Mouse (Mus musculus) left cerebral cortex, postnatal 14 days (tissue): Measurements from ENCODE around the gene Acap1. TPM values are rescaled to one million over a fixed set of nuclear protein-coding genes. Genes with fewer than 3 reads are reported as not detected.

Experiments
- DNase-seq, 2 experiments: peaks; one replicate each; pipeline ENCODE4 v3.0.0; 2021 to 2022; ENCODE audit warnings: low spot score in 2 of 2, mixed read lengths in 1 of 2
- intact Hi-C: fragments of 180-260 bp; cut with DNase I; formaldehyde crosslinking; loops from one replicate; pipeline ENCODE4 v1.15.1; 2025
- total RNA-seq, 2 experiments: library from RNA; stranded (reverse); gene quantifications; 2 replicates each; pipeline ENCODE4 v1.2.3; 2021

Acap1 gene
- total RNA-seq, 2 experiments from 2014 or later, result not detected

DNA sequence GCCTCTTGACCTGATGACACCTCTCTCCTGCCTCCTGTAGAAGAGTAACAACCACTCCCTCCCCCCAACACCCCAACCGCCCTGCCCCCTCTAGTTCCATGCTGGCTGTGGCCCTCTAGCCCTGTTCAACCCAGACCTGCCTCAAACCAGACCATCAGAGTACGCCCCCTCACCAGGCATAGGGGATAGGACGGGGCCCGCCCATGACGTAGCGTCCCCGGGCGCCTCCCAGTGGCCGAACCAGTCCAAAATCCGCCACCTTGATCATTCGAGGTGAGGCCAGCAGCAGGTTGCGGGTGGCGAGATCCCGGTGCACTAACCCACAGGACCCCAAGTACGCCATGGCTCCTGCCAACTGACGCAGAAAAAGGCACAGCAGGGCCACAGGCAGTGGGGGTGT is 40.0 kb downstream of the Acap1 start:
- no peak for DNase-seq
- intact Hi-C loops, result no loop called here

DNA sequence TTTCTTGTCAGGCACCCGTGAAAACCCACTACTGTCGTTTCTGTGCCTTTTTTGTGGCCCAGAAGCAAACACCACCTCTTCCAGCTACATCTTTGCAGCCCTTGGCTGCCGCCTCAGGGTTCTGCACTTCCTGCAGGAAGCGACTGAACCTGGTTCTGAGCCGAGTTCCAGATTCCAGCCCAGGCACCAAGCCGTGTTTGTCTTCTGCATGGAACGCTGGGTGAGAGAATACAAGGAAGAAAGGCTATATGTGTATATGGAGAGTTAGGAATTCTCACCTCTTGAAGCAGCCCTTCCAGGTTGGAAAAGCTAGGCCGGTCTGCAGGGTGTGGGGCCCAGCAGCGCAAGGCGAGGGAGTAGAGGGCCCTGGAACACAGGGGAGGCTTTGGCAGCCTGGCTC is 40.7 kb downstream of the Acap1 start:
- no peak for DNase-seq
- intact Hi-C loops, result no loop called here

DNA sequence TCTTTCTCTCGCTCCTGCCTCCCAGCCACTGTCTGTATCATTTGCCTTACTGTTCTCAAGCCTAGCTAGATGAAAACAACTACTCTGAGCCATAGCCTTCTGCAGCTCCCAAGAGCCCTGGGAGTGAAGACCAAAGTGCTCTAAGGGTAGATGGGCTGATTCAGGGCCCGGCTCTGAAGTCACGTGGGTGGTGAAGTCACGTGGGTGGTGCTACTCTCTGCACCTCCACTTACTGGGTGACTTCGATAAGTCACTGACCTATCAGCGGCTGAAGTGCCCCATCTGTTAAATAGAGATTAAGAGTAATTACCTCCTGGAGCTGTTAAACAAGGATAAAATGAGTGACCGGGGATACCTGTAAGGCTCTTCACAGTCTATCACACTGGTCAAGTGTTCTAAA is 41.3 kb downstream of the Acap1 start:
- no peak for DNase-seq
- intact Hi-C loops, result no loop called here

DNA sequence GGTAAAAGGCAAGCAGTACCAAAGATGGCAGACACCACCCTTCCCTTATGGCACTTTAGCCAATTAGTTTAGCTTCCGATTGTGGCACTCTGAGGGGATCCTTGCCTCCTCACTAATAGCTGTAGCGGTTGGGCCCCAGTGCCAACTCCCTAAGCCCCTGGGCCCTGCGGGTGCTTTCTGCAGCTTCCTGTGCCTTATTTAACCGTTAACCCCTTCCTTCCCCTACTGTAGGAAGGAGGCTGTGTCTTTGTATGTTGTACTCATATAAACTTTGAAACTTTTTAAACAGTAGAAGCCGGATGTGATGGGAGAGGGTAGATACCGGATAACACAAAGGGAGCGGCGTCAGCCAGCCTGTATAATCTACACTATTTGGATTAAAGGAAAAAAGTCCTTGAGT is 44.6 kb downstream of the Acap1 start:
- no peak for DNase-seq
- intact Hi-C loops, result no loop called here

- intact Hi-C loops, result loop anchor here (5.0 kb wide), 1 partner anchor 52 kb away; the partner anchor contains the start of genes 2810408A11Rik and Neurl4
- DNase-seq, result no peak
Measured at GRCm38 (mm10) chr11:69849884-69850283, 45.5 kb downstream of the Acap1 start.

DNA sequence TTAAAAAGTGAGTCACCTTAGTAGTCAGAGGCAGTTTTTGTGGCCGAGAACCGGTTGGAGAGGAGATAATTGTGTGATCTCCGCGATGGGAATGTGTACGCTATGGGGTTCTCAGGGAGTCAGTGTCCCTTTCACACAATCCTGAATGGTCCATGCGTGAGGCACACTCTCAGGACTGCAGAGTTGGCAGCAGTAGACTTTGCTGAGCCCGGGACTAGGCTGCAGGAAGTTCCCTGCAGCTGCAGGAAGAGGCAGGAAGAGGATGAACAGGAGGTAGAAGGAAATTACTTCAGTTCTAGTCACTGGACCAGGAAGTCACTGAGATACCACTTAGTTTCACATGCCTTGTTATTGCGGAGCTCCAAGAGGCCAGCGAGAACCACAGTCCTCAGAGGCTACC is 46.2 kb downstream of the Acap1 start:
- DNase-seq, result no peak
- intact Hi-C loops, result loop anchor here (5.0 kb wide), 1 partner anchor 53 kb away; the partner anchor contains the start of genes 2810408A11Rik and Neurl4

DNA sequence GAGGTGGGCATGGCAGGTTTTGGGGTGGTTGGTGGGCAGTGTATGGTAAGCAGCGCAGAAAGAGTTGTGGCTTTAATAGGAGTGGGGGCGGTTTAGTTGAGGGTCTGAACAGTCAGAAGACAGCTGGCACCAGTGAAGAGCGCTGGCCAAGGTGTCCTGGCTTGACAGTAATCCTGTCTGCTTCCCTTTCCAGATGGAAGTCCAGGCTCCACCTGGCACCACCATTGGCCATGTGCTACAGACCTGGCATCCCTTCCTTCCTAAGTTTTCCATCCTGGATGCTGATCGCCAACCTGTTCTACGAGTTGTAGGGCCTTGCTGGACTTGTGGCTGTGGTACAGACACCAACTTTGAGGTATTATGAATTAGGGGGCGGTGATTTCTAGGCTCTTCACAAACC is 47.3 kb downstream of the Acap1 start:
- intact Hi-C loops, result loop anchor here (5.0 kb wide), 1 partner anchor 54 kb away; the partner anchor contains the start of genes 2810408A11Rik and Neurl4
- no peak for DNase-seq

- intact Hi-C loops, result loop anchor here (5.0 kb wide), 1 partner anchor 55 kb away; the partner anchor contains the start of genes 2810408A11Rik and Neurl4
- no peak for DNase-seq
Measured at GRCm38 (mm10) chr11:69846738-69847688, 48.3 kb downstream of the Acap1 start.

GRCm38 (mm10) chr11:69846198-69846680 is 49.1 kb downstream of the Acap1 start, which contains the start of gene Plscr3:
Gene Plscr3 (plus strand): TSS chr11:69846376.
- peak; percentile 81 to 83 for DNase-seq
- intact Hi-C loops, result loop anchor here (5.0 kb wide), 1 partner anchor 56 kb away; the partner anchor contains the start of genes 2810408A11Rik and Neurl4

- intact Hi-C loops, result loop anchor here (5.0 kb wide), 1 partner anchor 81 kb away; the partner anchor contains the start of gene Polr2a
- DNase-seq, result no peak
Measured at GRCm38 (mm10) chr11:69838714-69839104, 56.6 kb downstream of the Acap1 start.

DNA sequence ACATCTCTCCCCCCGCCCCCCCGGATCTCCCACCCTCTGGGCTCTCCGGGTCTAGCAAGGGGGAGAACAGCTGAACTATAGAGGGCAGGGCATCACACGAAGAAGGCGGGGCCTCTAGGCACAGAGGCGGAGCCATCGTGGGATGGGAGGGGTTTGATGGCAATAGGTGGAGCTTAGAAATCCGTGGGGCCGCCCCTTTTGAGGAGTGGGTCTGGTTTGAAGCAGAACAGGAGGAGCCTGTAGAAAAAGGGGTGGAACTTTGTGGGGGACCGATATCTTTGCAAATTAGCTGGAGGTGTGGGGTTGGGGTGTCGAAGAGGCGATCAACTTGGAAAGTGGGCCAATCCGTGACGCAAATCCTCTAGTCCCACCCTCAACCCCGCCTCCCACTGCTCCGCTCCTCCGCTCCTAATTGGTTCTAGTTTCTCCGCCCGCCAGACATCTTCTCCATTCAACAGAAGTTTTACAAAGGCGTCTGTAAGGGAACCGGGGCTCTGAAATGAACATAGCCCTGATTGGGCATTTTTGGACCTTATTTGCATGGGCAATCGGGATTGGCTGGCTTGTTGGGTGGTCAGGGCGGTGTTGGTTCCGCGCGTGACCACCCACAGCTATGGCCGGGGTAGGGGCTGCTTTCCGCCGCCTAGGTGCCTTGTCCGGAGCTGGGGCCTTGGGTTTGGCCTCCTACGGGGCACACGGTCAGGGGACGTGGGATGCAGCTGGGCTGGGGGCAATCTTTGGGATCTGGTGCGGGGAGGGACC is 57.2 kb downstream of the Acap1 start, which contains the start of gene Tmem256:
Gene Tmem256, plus strand, starts transcription at position 563 of the 762 bp plus-strand sequence.
- intact Hi-C loops, result loop anchor here (2.0 to 5.0 kb wide), 2 partner anchors 35 to 81 kb away; partner anchors contain the start of gene Polr2a
- peak; percentile 97 to 99 for DNase-seq

- intact Hi-C loops, result loop anchor here (2.0 to 5.0 kb wide), 2 partner anchors 35 to 80 kb away; partner anchors contain the start of gene Polr2a
- DNase-seq, result peak in 1 of 2 experiments; percentile 77
Measured at GRCm38 (mm10) chr11:69837604-69837951, 57.8 kb downstream of the Acap1 start, which contains the start of gene Nlgn2. Gene Nlgn2 (minus strand): TSS chr11:69837784.

GRCm38 (mm10) chr11:69836703-69837576 is 58.4 kb downstream of the Acap1 start:
- peak; percentile 44 for DNase-seq
- intact Hi-C loops, result loop anchor here (2.0 to 5.0 kb wide), 2 partner anchors 34 to 80 kb away; partner anchors contain the start of gene Polr2a

DNA sequence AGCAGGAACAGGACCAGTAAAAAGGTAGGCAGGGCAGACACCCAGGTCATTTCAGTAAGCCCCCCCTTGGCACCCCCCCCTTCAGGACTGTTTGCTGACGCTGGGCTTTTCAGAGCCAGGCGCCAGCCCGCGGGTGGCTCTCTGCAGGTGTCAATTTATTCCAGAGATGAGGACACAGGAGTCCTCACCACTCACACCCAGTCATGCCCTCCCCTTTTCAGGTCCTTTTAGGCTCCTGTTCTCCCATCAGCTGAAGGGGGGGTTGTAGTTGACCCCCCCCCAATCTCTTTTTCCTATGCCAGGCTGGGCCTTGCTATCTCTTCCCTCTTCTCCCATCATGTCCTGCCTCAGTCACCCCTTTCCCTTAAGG is 59.4 kb downstream of the Acap1 start:
- no peak for DNase-seq
- intact Hi-C loops, result loop anchor here (2.0 to 5.0 kb wide), 2 partner anchors 33 to 79 kb away; partner anchors contain the start of gene Polr2a

DNA sequence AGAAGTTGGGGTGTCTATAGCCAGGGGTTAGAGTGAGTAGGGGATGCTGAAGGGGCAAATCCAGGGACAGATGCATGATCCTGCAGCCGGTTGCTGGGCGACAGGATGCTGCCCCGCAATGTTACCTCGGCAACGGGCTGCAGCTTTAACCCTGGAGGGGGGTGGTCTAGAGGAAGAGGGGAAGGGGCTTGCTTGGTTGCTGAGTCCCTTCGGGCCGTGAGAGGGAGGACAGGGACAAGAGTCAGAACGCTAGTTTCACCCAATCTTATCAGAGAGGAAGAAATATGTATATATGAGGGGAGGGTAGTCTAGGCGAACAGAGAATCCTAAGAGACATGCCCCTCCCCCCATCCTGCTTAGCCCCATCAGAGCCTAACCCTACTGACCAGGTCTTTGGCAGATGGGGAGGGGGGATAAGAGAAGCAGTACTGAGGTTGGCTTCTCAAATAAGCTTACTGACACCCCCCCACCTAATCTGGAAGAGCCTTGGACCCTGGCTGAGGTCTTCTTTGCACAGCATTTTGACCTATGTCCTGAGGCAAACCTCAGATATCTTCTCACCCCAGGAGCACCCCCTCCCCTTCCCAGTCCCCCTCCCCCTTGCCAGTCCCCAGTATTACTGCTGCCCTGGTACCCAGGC is 59.9 kb downstream of the Acap1 start:
- intact Hi-C loops, result loop anchor here (5.0 kb wide), 1 partner anchor 78 kb away; the partner anchor contains the start of gene Polr2a
- DNase-seq, result no peak

GRCm38 (mm10) chr11:69834001-69834549 is 61.3 kb downstream of the Acap1 start:
- no peak for DNase-seq
- intact Hi-C loops, result no loop called here

- intact Hi-C loops, result no loop called here
- DNase-seq, result no peak
Measured at GRCm38 (mm10) chr11:69833554-69833953, 61.8 kb downstream of the Acap1 start.
